Mouse (Mus musculus): ENCODE results near the gene Rgs6.

Rgs6 gene

GRCm38 (mm10) chr12:83077486-83077885 lies 489.4 kb downstream of the Rgs6 start:
- in situ Hi-C loops (cut with MseI, MboI), result no loop called here

GRCm38 (mm10) chr12:83083427-83083826 lies 495.3 kb downstream of the Rgs6 start:
- in situ Hi-C loops (cut with MseI, MboI), result no loop called here

GRCm38 (mm10) chr12:83084614-83085013 lies 496.5 kb downstream of the Rgs6 start:
- in situ Hi-C loops (cut with MseI, MboI), result no loop called here

GRCm38 (mm10) chr12:83087010-83087409 lies 498.9 kb downstream of the Rgs6 start:
- in situ Hi-C loops (cut with MseI, MboI), result no loop called here

GRCm38 (mm10) chr12:83087555-83087954 lies 499.5 kb downstream of the Rgs6 start:
- in situ Hi-C loops (cut with MseI, MboI), result no loop called here

- in situ Hi-C loops (cut with MseI, MboI), result no loop called here
Measured at GRCm38 (mm10) chr12:83092001-83092400, 503.9 kb downstream of the Rgs6 start.

GRCm38 (mm10) chr12:83097787-83098186 lies 509.7 kb downstream of the Rgs6 start:
- in situ Hi-C loops (cut with MseI, MboI), result no loop called here

- in situ Hi-C loops (cut with MseI, MboI), result no loop called here
Measured at GRCm38 (mm10) chr12:83098646-83099371, 510.7 kb downstream of the Rgs6 start.

- in situ Hi-C loops (cut with MseI, MboI), result no loop called here
Measured at GRCm38 (mm10) chr12:83099920-83100319, 511.8 kb downstream of the Rgs6 start.

- in situ Hi-C loops (cut with MseI, MboI), result no loop called here
Measured at GRCm38 (mm10) chr12:83100413-83100812, 512.3 kb downstream of the Rgs6 start.

GRCm38 (mm10) chr12:83100848-83101247 lies 512.8 kb downstream of the Rgs6 start:
- in situ Hi-C loops (cut with MseI, MboI), result no loop called here

- in situ Hi-C loops (cut with MseI, MboI), result no loop called here
Measured at GRCm38 (mm10) chr12:83105514-83106119, 517.5 kb downstream of the Rgs6 start.

- in situ Hi-C loops (cut with MseI, MboI), result no loop called here
Measured at GRCm38 (mm10) chr12:83106120-83106517, 518.0 kb downstream of the Rgs6 start.

- in situ Hi-C loops (cut with MseI, MboI), result no loop called here
Measured at GRCm38 (mm10) chr12:83109486-83109885, 521.4 kb downstream of the Rgs6 start.

- in situ Hi-C loops (cut with MseI, MboI), result loop anchor here (5.0 to 10.0 kb wide), 2 partner anchors 385 to 387 kb away; no protein-coding TSS in a partner anchor
Measured at GRCm38 (mm10) chr12:83109891-83110630, 522.0 kb downstream of the Rgs6 start.

GRCm38 (mm10) chr12:83110711-83111110 lies 522.6 kb downstream of the Rgs6 start:
- in situ Hi-C loops (cut with MseI, MboI), result loop anchor here (5.0 to 10.0 kb wide), 2 partner anchors 384 to 387 kb away; no protein-coding TSS in a partner anchor

- in situ Hi-C loops (cut with MseI, MboI), result loop anchor here (5.0 to 10.0 kb wide), 2 partner anchors 383 to 385 kb away; no protein-coding TSS in a partner anchor
Measured at GRCm38 (mm10) chr12:83112283-83112682, 524.2 kb downstream of the Rgs6 start.

GRCm38 (mm10) chr12:83112901-83113628 lies 525.0 kb downstream of the Rgs6 start:
- in situ Hi-C loops (cut with MseI, MboI), result loop anchor here (5.0 to 10.0 kb wide), 2 partner anchors 382 to 384 kb away; no protein-coding TSS in a partner anchor

GRCm38 (mm10) chr12:83113971-83114370 lies 525.9 kb downstream of the Rgs6 start:
- in situ Hi-C loops (cut with MseI, MboI), result loop anchor here (5.0 to 10.0 kb wide), 2 partner anchors 381 to 383 kb away; no protein-coding TSS in a partner anchor

GRCm38 (mm10) chr12:83114396-83115053 lies 526.4 kb downstream of the Rgs6 start:
- in situ Hi-C loops (cut with MseI, MboI), result loop anchor here (5.0 to 10.0 kb wide), 2 partner anchors 380 to 383 kb away; no protein-coding TSS in a partner anchor

- in situ Hi-C loops (cut with MseI, MboI), result no loop called here
Measured at GRCm38 (mm10) chr12:83124111-83124510, 536.0 kb downstream of the Rgs6 start.
